Mouse (Mus musculus): Measurements from ENCODE around the gene Ptprf. TPM values are rescaled to one million over a fixed set of nuclear protein-coding genes. Genes with fewer than 3 reads are reported as not detected.
A peak's percentile ranks its signal among the peaks of the same experiment; 100 is the strongest.

Gene Ptprf
- polyA plus RNA-seq, 1 experiment, result 7.6 TPM

GRCm38 (mm10) chr4:118268429-118269212, 22.6 kb downstream of the Ptprf start:
- no peaks in the 10 kb centered on the region for H3K36me3 ChIP-seq (ENCODE audit: control insufficient read depth, insufficient read depth)

GRCm38 (mm10) chr4:118265557-118265956, 25.6 kb downstream of the Ptprf start:
- Histone ChIP-seq H3K79me2 (ENCODE audit: control insufficient read depth, insufficient read depth) (no peaks in the 10 kb centered on the region), H3K4me3 (no peak overlapping the region), H3K4me2 (ENCODE audit: low read depth) (no peak overlapping the region), H3K36me3 (ENCODE audit: control insufficient read depth, insufficient read depth) (no peaks in the 10 kb centered on the region), H3K27me3 (ENCODE audit: control insufficient read depth, insufficient read depth, insufficient read length) (peaks cover 32% of the 10 kb centered on the region), H3ac (ENCODE audit: control insufficient read depth, insufficient read length) (no peak overlapping the region)
- TF ChIP-seq POLR2AphosphoS2 (IDR thresholded peaks at IDR 0.05; ENCODE audit: insufficient read length, low read depth) (no peak), TCF3 (IDR thresholded peaks at IDR 0.05; ENCODE audit: insufficient read length, low read depth) (no peak), MAX (IDR thresholded peaks at IDR 0.05; ENCODE audit: low read depth) (no peak), REST (IDR thresholded peaks at IDR 0.05; ENCODE audit: insufficient read depth, insufficient read length) (no peak), SRF (IDR thresholded peaks at IDR 0.05; ENCODE audit: control insufficient read depth, insufficient read length, low read depth) (no peak)

More at GRCm38 (mm10) chr4:118268429-118269212, 22.6 kb downstream of the Ptprf start:
- no peak overlapping the region for H3K4me3 ChIP-seq
- H3ac ChIP-seq (ENCODE audit: control insufficient read depth, insufficient read length), result no peak overlapping the region
- H3K79me2 ChIP-seq (ENCODE audit: control insufficient read depth, insufficient read depth), result no peaks in the 10 kb centered on the region
- no peak for TF ChIP-seq POLR2AphosphoS2 (IDR thresholded peaks at IDR 0.05; ENCODE audit: insufficient read length, low read depth)
- no peak overlapping the region for H3K4me2 ChIP-seq (ENCODE audit: low read depth)
- peaks cover 6% of the 10 kb centered on the region for H3K27me3 ChIP-seq (ENCODE audit: control insufficient read depth, insufficient read depth, insufficient read length)

- Histone ChIP-seq H3K79me2 (ENCODE audit: control insufficient read depth, insufficient read depth) (no peaks in the 10 kb centered on the region), H3K4me2 (ENCODE audit: low read depth) (no peak overlapping the region), H3ac (ENCODE audit: control insufficient read depth, insufficient read length) (no peak overlapping the region), H3K27me3 (ENCODE audit: control insufficient read depth, insufficient read depth, insufficient read length) (peaks cover 33% of the 10 kb centered on the region), H3K36me3 (ENCODE audit: control insufficient read depth, insufficient read depth) (no peaks in the 10 kb centered on the region), H3K4me3 (no peak overlapping the region)
- TF ChIP-seq REST (IDR thresholded peaks at IDR 0.05; ENCODE audit: insufficient read depth, insufficient read length), result no peak
- no peak for TF ChIP-seq MYOD1 (IDR thresholded peaks at IDR 0.05; ENCODE audit: control insufficient read depth in 1 of 3, insufficient read length in 2 of 3, low read depth in 2 of 3)
- no peak for TF ChIP-seq TCF12 (IDR thresholded peaks at IDR 0.05; ENCODE audit: insufficient read depth, poor library complexity, severe bottlenecking)
- TF ChIP-seq MAX (IDR thresholded peaks at IDR 0.05; ENCODE audit: low read depth), result no peak
- no peak for TF ChIP-seq TCF3 (IDR thresholded peaks at IDR 0.05; ENCODE audit: insufficient read length, low read depth)
- no peak for TF ChIP-seq E2F4 (IDR thresholded peaks at IDR 0.05; ENCODE audit: insufficient read depth)
- no peak for TF ChIP-seq MYOG (IDR thresholded peaks at IDR 0.05; ENCODE audit: control insufficient read depth in 1 of 3, insufficient read depth in 1 of 3, insufficient read length in 2 of 3, low read depth in 2 of 3)
- no peak for TF ChIP-seq POLR2AphosphoS2 (IDR thresholded peaks at IDR 0.05; ENCODE audit: insufficient read length, low read depth)
These were observed 29.3 kb downstream of the Ptprf start for GRCm38 (mm10) chr4:118261771-118262473.

- Histone ChIP-seq H3K79me2 (ENCODE audit: control insufficient read depth, insufficient read depth) (no peaks in the 10 kb centered on the region), H3K36me3 (ENCODE audit: control insufficient read depth, insufficient read depth) (no peaks in the 10 kb centered on the region), H3K27me3 (ENCODE audit: control insufficient read depth, insufficient read depth, insufficient read length) (peaks cover 33% of the 10 kb centered on the region), H3K4me2 (ENCODE audit: low read depth) (peak overlapping the region; percentile 56), H3ac (ENCODE audit: control insufficient read depth, insufficient read length) (no peak overlapping the region), H3K4me3 (no peak overlapping the region)
- TF ChIP-seq MYOD1 (IDR thresholded peaks at IDR 0.05; ENCODE audit: control insufficient read depth in 1 of 3, insufficient read length in 2 of 3, low read depth in 2 of 3), result no peak
- TF ChIP-seq MAX (IDR thresholded peaks at IDR 0.05; ENCODE audit: low read depth), result no peak
- TF ChIP-seq E2F4 (IDR thresholded peaks at IDR 0.05; ENCODE audit: insufficient read depth), result no peak
- no peak for TF ChIP-seq TCF3 (IDR thresholded peaks at IDR 0.05; ENCODE audit: insufficient read length, low read depth)
- no peak for TF ChIP-seq REST (IDR thresholded peaks at IDR 0.05; ENCODE audit: insufficient read depth, insufficient read length)
- TF ChIP-seq USF1 (IDR thresholded peaks at IDR 0.05; ENCODE audit: low read depth), result no peak
- TF ChIP-seq MYOG (IDR thresholded peaks at IDR 0.05; ENCODE audit: control insufficient read depth in 1 of 3, insufficient read depth in 1 of 3, insufficient read length in 2 of 3, low read depth in 2 of 3), result no peak
- no peak for TF ChIP-seq CEBPB (IDR thresholded peaks at IDR 0.05; ENCODE audit: insufficient read depth, poor library complexity, severe bottlenecking)
- no peak for TF ChIP-seq TCF12 (IDR thresholded peaks at IDR 0.05; ENCODE audit: insufficient read depth, poor library complexity, severe bottlenecking)
- no peak for TF ChIP-seq POLR2A (IDR thresholded peaks at IDR 0.05; ENCODE audit: insufficient read length, low read depth)
- no peak for TF ChIP-seq SRF (IDR thresholded peaks at IDR 0.05; ENCODE audit: control insufficient read depth, insufficient read length, low read depth)
- no peak for TF ChIP-seq POLR2AphosphoS2 (IDR thresholded peaks at IDR 0.05; ENCODE audit: insufficient read length, low read depth)
These were observed 29.9 kb downstream of the Ptprf start for GRCm38 (mm10) chr4:118261291-118261690.

GRCm38 (mm10) chr4:118260551-118261267, 30.5 kb downstream of the Ptprf start:
- Histone ChIP-seq H3ac (ENCODE audit: control insufficient read depth, insufficient read length) (no peak overlapping the region), H3K4me3 (no peak overlapping the region), H3K4me2 (ENCODE audit: low read depth) (peak overlapping the region; percentile 56), H3K27me3 (ENCODE audit: control insufficient read depth, insufficient read depth, insufficient read length) (peaks cover 30% of the 10 kb centered on the region), H3K79me2 (ENCODE audit: control insufficient read depth, insufficient read depth) (no peaks in the 10 kb centered on the region), H3K36me3 (ENCODE audit: control insufficient read depth, insufficient read depth) (no peaks in the 10 kb centered on the region)
- no peak for TF ChIP-seq SRF (IDR thresholded peaks at IDR 0.05; ENCODE audit: control insufficient read depth, insufficient read length, low read depth)
- no peak for TF ChIP-seq CEBPB (IDR thresholded peaks at IDR 0.05; ENCODE audit: insufficient read depth, poor library complexity, severe bottlenecking)
- no peak for TF ChIP-seq MAX (IDR thresholded peaks at IDR 0.05; ENCODE audit: low read depth)
- TF ChIP-seq POLR2AphosphoS2 (IDR thresholded peaks at IDR 0.05; ENCODE audit: insufficient read length, low read depth), result no peak
- TF ChIP-seq TCF3 (IDR thresholded peaks at IDR 0.05; ENCODE audit: insufficient read length, low read depth), result no peak
- no peak for TF ChIP-seq MYOG (IDR thresholded peaks at IDR 0.05; ENCODE audit: control insufficient read depth in 1 of 3, insufficient read depth in 1 of 3, insufficient read length in 2 of 3, low read depth in 2 of 3)
- TF ChIP-seq USF1 (IDR thresholded peaks at IDR 0.05; ENCODE audit: low read depth), result no peak
- TF ChIP-seq REST (IDR thresholded peaks at IDR 0.05; ENCODE audit: insufficient read depth, insufficient read length), result no peak
- no peak for TF ChIP-seq MYOD1 (IDR thresholded peaks at IDR 0.05; ENCODE audit: control insufficient read depth in 1 of 3, insufficient read length in 2 of 3, low read depth in 2 of 3)
- no peak for TF ChIP-seq POLR2A (IDR thresholded peaks at IDR 0.05; ENCODE audit: insufficient read length, low read depth)
- TF ChIP-seq E2F4 (IDR thresholded peaks at IDR 0.05; ENCODE audit: insufficient read depth), result no peak
- TF ChIP-seq TCF12 (IDR thresholded peaks at IDR 0.05; ENCODE audit: insufficient read depth, poor library complexity, severe bottlenecking), result no peak

Measured in myocyte (in vitro differentiated cells).